Mouse (Mus musculus): ENCODE measurements around the gene Nek1.

Nek1 gene

GRCm38 (mm10) chr8:60992910-60993638 lies at the start of gene Nek1:
Gene Nek1, plus strand, starts transcription at chr8:60993195.
- peak; percentile 98 for DNase-seq (ENCODE audit: low spot score)

GRCm38 (mm10) chr8:60947503-60947902 lies 45.5 kb upstream of the Nek1 start:
- DNase-seq (ENCODE audit: low spot score) = no peak

DNA sequence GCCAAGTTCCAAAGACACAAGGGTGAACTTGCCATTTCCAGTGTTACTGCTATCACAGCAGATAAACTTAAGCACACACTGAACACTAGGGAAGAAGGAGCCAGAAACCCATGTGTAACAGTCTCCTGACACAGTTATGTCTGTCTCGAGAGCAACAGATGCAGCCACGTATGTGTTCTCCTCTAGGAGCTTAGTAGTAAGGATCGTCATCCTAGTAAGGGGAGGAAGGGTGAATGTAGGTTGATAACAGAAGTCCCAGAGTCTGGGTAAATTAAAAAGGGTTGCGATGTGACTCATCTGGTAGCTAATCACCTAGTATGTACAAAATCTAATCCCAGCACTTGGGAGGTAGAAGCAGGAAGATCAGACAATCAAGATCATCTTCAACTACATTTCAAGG lies 43.1 kb upstream of the Nek1 start:
- no peak for DNase-seq (ENCODE audit: low spot score)

GRCm38 (mm10) chr8:60951271-60951670 lies 41.7 kb upstream of the Nek1 start:
- DNase-seq (ENCODE audit: low spot score) = no peak

DNA sequence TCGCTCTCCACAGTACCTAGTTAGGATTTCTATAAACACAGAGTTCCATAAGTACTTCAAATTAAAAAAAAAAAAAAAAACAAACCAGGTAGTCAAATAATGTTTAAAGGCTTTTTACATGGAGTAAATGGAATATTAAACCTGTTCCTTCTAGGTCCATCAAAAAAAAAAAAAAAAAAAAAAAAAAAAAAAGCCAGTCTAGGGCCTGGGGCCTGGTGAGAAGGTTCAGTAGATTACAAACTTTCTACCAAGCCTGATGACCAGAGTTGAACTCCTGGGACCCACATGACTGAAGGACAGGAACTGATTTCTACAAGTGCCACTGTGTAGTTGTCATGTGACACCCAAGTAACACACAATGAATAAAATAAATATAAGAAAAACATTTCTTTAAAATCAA lies 41.2 kb upstream of the Nek1 start:
- no peak for DNase-seq (ENCODE audit: low spot score)

- DNase-seq (ENCODE audit: low spot score) = no peak
These were observed 40.2 kb upstream of the Nek1 start for GRCm38 (mm10) chr8:60952803-60953202.

DNA sequence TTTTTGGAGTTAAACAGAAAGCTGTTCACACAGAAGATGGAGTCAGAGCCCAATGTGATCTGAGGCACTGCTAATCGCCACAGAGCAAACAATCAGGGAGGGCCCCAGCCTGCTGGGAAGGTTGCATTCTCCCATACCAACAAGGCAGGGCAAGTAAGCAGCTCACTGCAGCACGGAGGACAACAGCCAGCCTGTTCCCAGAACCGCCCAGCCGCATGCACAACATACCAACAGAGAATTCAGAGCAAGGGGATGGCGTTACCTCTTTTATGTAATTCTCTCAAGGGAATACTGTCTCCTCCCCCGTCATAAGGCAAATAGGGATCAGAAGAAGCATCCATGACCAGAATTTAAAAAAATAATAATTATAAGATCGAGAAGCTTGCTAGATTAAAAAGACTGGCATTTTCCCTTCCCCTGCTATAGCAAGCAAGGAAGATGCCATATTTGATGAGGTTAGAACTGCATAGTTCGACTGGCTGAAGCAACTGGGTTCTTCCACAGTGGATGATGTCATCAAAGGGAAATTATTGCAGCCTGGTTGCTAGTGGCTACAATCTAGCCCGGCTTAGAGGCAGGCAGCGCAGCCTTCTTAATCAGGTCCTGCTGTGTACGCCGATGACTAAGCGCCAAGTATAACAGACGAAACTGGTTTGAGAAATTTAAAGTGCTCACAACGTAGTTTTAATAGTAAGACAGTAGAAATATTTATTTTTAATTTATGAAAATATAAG lies 38.5 kb upstream of the Nek1 start:
- peak; percentile 78 for DNase-seq (ENCODE audit: low spot score)

GRCm38 (mm10) chr8:60956847-60957246 lies 36.1 kb upstream of the Nek1 start:
- DNase-seq (ENCODE audit: low spot score) = no peak

DNA sequence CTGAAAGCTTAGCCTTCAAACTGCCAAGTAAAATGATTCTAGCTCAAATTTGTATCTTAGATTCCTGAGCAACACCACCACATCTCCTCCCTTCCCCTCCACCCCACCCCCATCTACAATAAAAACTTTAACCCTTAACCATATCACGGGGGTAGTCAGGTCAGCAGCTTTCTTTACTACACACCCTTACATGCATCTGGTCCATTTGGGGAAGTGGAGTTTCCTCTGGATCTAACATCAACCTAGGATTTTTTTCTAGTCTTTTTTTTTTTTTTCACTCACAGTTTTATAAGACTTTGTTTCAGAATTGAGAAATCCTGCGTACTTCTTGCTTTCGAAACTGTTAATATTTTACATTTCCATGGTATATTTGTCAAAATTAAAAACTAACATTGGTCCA lies 30.2 kb upstream of the Nek1 start:
- DNase-seq (ENCODE audit: low spot score) = no peak

- no peak for DNase-seq (ENCODE audit: low spot score)
These were observed 29.1 kb upstream of the Nek1 start for GRCm38 (mm10) chr8:60963931-60964330.

DNA sequence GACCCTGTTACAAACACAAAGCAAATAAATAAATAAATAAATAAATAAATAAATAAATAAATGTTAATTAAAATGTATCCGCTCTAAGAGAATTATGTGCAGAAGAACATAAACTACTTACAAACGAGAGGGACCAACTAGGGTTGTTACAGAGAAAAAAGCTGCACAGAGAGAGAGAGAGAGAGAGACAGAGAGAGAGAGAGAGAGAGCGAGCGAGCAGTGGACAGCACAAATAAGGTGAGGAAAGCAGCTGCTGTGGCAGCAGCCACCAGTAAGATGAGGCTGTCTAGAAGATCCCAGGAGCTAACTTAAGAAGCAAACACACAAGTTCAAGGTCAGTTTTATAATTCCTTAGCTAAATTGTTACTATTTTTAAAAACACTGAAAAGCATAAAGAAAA lies 28.5 kb upstream of the Nek1 start:
- no peak for DNase-seq (ENCODE audit: low spot score)

- DNase-seq (ENCODE audit: low spot score) = no peak
These were observed 27.7 kb upstream of the Nek1 start for GRCm38 (mm10) chr8:60965306-60965705.

DNA sequence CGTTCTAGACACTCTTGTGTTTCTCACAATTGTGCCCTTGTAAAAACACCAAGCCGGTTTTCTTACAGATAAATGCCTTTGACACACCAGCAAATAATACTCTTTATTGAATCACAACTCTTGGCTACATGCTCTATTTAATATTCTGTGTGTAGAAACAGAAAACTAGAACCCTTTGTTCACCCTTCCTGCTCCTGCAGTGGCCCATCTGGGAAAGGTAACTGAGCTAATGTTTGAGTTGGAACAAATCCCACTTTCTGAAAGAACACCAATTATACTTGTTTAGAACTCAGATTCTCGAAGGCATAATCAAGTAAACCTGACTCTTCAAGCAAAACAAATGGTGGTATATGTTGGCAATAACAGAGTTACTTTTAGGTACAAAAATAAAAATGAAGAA lies 27.3 kb upstream of the Nek1 start:
- no peak for DNase-seq (ENCODE audit: low spot score)

- DNase-seq (ENCODE audit: low spot score) = no peak
These were observed 23.9 kb upstream of the Nek1 start for GRCm38 (mm10) chr8:60969091-60969490.

DNA sequence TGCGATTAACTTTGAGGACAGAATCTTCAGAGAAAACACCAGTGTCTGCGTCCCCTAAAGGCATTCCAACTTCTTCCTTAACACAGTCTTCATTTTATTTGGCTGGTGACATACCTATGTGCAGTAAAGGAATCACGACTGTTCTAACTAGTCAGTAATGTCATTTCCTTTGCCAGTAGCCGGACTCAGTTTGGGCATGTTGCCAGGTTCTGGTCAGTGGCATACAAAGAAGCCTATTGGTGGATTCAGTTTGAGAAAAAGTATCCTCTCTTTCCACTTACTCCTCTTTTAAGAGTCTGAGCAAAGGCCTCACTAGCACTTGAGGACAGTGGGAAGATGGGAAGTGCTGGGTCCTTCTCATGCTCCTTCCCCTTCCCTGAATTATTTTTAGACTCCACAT lies 21.2 kb upstream of the Nek1 start:
- no peak for DNase-seq (ENCODE audit: low spot score)

DNA sequence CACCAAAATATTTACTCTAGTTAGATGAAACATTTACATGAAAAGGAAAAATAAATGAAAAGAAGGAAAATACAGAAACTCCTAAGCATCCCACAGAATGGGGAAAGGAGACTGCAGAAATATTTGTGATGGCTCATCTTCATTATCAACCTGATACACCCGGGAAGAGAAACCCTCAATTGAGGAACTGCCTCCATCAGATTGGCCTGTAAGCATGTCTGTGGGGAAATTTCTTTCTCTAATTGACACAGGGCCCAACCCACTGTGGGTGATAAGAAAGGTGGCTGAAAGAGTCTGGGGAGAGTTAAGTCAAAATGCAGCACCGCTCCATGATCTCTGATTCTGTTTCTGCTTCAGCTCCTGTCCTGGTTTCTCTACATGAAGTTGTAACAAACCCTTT lies 19.5 kb upstream of the Nek1 start:
- DNase-seq (ENCODE audit: low spot score) = no peak

- no peak for DNase-seq (ENCODE audit: low spot score)
These were observed 18.2 kb upstream of the Nek1 start for GRCm38 (mm10) chr8:60974837-60975236.

DNA sequence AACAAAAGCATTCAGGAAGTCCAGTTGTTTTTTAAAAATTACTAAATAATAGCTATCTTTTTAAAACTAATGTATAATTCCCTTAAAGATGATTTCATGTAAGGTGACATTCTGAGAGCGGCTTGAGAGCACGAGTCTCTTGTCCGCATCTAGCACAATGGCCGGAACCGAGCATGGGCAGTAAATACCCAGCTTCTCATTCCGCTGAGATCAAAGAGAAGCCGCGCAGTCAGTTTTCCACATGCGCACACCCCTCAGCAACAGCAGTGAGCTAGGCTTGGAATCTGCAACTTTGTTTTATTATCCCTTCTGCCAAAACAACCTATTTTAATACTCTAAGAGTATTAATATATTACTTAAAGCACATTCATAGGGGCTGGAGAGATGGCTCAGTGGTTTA lies 16.2 kb upstream of the Nek1 start:
- DNase-seq (ENCODE audit: low spot score) = no peak

GRCm38 (mm10) chr8:60978496-60978895 lies 14.5 kb upstream of the Nek1 start:
- DNase-seq (ENCODE audit: low spot score) = no peak

GRCm38 (mm10) chr8:60981388-60981787 lies 11.6 kb upstream of the Nek1 start:
- DNase-seq (ENCODE audit: low spot score) = no peak

DNA sequence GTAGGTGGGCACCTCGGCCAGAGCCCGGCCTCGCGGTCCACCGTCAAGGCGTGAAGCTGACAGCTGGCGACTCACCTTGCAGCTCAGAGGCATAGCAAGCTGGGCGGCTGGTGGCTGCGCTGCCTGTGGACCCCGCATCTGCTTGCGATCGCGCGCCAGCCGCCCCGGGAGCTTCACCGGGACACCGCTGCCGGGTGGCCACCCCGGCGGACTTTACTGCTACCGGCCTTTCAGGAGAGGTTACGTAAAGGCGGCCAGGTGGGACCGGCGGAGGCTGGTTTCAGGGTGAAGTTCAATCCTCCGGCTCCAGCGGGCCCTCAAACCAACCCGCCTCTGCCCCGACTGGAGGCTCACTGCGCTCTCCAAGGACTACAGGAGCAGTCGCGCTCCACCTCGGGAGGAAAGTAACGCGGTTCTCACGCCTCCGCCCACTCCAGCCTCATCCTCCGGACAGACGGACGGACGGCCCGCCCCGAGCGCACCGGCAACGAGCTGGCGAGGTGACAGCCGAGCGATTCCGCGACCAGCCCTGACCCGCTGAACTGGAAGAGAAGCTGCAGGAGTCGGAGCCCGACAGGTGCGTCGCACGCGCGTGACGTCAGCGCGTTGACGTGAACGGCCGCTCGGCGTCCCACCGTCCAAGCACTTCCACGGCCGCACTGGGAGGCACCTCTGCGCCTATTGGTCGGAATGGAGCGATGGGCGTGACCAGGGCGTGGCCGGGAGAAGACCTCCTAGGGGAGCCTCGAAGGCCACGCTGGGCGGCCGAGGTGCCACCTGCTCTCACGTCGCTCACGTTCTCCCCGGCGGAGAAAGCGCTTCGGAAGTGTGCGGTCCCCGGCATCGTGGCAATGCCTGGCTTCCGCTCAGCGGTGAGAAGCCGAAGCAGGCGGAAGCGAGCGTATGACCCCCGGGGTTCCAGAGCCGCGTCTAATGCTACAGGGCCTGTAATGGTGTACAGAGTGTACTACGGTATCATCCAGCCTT lies 10.0 kb upstream of the Nek1 start, which contains the start of gene Clcn3:
Gene Clcn3 (minus strand): TSS at position 600 of the 987 bp plus-strand sequence.
- DNase-seq (ENCODE audit: low spot score) = peak; percentile 99

DNA sequence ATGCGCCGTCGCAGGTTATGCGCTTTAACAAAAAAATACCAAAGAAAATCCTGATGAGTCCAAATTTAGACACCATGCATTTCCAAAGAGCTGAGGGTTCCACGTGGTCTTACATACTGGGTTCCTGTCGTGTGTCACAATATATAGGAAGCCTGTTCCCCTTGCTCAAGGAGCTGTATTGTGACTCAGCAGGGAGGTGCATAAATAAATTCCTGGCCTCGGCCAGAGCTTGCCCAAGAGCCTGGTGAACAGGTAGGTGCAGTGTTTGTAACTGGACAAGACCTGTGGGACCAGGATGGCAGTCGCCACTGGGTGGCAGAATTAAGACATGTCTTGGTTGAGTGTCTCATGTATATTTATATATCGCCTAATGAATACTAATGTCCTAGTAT lies 9.3 kb upstream of the Nek1 start:
- peak; percentile 75 for DNase-seq (ENCODE audit: low spot score)

All from lung, postnatal 25 days (tissue).